Mouse (Mus musculus) left cerebral cortex, adult 2 months (tissue): ENCODE data around the gene Tmem265. TPM values are rescaled to one million over a fixed set of nuclear protein-coding genes. Genes with fewer than 3 reads are reported as not detected.

Experiments used
- DNase-seq, 2 experiments: peaks; one replicate each; pipeline ENCODE4 v3.0.0; 2021 to 2022; ENCODE audit warnings: low spot score in 2 of 2, mixed read lengths in 1 of 2; ENCODE audit errors: extremely low spot score in 1 of 2
- H3K27ac ChIP-seq: fragments of 200-600 bp; 2 replicates; pipeline ENCODE4 v1.8.1; 2022
- H3K4me3 ChIP-seq: fragments of 200-600 bp; 2 replicates; pipeline ENCODE4 v1.8.1; 2022
- CTCF ChIP-seq: fragments of 200-600 bp; IDR thresholded peaks from 2 replicates; pipeline ENCODE4 v1.8.1; 2022; ENCODE audit warnings: antibody characterized with exemption, mild to moderate bottlenecking, moderate library complexity
- intact Hi-C: fragments of 180-260 bp; cut with DNase I; formaldehyde crosslinking; loops from one replicate; pipeline ENCODE4 v1.15.1; 2025
- total RNA-seq, 2 experiments: library from RNA; stranded (reverse); gene quantifications; 2 replicates each; pipeline ENCODE4 v1.2.3; 2021

The Tmem265 gene
- total RNA-seq, 2 experiments from 2014 or later, result 0.50 to 1.0 TPM

DNA sequence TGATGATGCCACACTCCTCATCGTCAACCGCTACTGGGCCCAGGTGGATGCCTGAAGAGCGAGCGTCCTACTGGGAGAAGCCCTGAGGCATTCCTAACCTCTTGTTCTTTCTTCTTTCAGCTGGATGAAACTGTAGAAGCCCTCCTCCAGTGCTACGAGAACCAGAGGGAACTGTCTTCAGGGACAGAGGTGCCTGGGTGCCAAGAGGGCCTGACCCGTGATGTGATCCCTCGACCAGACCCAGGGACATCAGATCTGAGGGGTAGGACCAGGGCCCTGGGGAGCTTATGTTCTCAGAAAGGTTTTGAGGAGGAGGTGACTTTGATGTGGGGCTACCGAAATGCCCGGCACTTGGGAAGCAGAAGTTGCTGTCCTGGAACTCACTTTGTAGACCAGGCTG lies 28.4 kb downstream of the Tmem265 start:
- H3K27ac ChIP-seq, result no peak overlapping the region
- intact Hi-C loops, result loop anchor here (2.0 kb wide), 1 partner anchor 77 kb away; no protein-coding TSS in a partner anchor
- no peak for DNase-seq
- peak overlapping the region; percentile 91 for H3K4me3 ChIP-seq
- no peak for TF ChIP-seq CTCF

GRCm38 (mm10) chr7:127591108-127591507 lies 29.9 kb downstream of the Tmem265 start:
- intact Hi-C loops, result no loop called here
- H3K27ac ChIP-seq, result no peak overlapping the region
- no peak for TF ChIP-seq CTCF
- DNase-seq, result no peak
- no peak overlapping the region for H3K4me3 ChIP-seq

DNA sequence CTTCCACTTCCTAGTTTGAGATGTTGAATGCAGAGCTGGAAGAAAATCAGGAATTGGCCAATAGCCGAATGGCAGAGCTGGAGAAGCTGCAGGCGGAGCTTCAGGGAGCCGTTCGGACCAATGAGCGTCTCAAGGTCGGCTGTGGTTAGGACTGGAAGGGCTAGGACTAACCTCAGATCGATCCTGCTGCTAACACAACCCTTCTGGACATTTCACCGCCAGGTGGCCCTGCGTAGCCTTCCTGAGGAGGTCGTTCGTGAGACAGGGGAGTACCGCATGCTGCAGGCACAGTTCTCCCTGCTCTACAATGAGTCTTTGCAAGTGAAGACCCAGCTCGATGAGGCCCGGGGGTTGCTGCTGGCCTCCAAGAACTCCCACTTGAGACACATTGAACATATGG lies 31.4 kb downstream of the Tmem265 start:
- TF ChIP-seq CTCF, result no peak
- intact Hi-C loops, result no loop called here
- H3K27ac ChIP-seq, result no peak overlapping the region
- DNase-seq, result no peak
- no peak overlapping the region for H3K4me3 ChIP-seq

- DNase-seq, result no peak
- no peak for TF ChIP-seq CTCF
- Histone ChIP-seq H3K27ac (no peak overlapping the region), H3K4me3 (no peak overlapping the region)
- intact Hi-C loops, result no loop called here
These were observed 35.6 kb downstream of the Tmem265 start for GRCm38 (mm10) chr7:127596747-127597146.

GRCm38 (mm10) chr7:127600612-127601011 lies 39.4 kb downstream of the Tmem265 start:
- no peak for DNase-seq
- no peak for TF ChIP-seq CTCF
- H3K27ac ChIP-seq, result no peak overlapping the region
- intact Hi-C loops, result no loop called here
- no peak overlapping the region for H3K4me3 ChIP-seq

- no peak; the same call in 1 of the 2 replicates for TF ChIP-seq CTCF
- intact Hi-C loops, result no loop called here
These were observed 40.5 kb downstream of the Tmem265 start for GRCm38 (mm10) chr7:127601735-127602134.

DNA sequence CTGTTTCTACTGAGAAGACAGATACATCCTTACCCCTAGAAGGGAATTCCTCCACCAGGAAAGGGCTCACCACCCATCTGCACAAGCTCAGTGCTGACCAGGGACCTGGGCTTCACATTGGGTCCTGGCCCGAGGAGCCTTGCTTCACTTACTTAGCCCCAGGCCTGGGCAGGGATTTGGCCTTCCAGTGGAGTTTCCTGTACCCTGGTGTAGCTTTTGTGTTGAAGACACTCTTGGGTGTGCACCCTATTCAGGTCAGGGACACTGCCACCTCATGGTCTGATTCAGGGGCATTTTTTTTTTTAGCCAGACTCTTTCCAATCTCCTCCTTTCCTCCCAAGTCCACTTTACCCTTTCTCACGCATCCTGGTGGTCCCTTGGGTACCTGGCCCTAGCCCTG lies 41.7 kb downstream of the Tmem265 start:
- no peak for TF ChIP-seq CTCF
- Histone ChIP-seq H3K4me3 (no peak overlapping the region), H3K27ac (no peak overlapping the region)
- intact Hi-C loops, result no loop called here
- DNase-seq, result no peak

More at GRCm38 (mm10) chr7:127601735-127602134, 40.5 kb downstream of the Tmem265 start:
- H3K4me3 ChIP-seq, result no peak overlapping the region
- no peak for DNase-seq
- no peak overlapping the region for H3K27ac ChIP-seq

- no peak overlapping the region for H3K4me3 ChIP-seq
- TF ChIP-seq CTCF, result no peak
- no peak overlapping the region for H3K27ac ChIP-seq
- DNase-seq, result no peak
- intact Hi-C loops, result no loop called here
These were observed 43.1 kb downstream of the Tmem265 start for GRCm38 (mm10) chr7:127604256-127604655.

GRCm38 (mm10) chr7:127607150-127607549 lies 46.0 kb downstream of the Tmem265 start:
- Histone ChIP-seq H3K4me3 (no peak overlapping the region), H3K27ac (no peak overlapping the region)
- DNase-seq, result no peak
- intact Hi-C loops, result no loop called here
- no peak for TF ChIP-seq CTCF

GRCm38 (mm10) chr7:127611011-127611410 lies 49.8 kb downstream of the Tmem265 start:
- intact Hi-C loops, result no loop called here
- Histone ChIP-seq H3K4me3 (no peak overlapping the region), H3K27ac (no peak overlapping the region)
- TF ChIP-seq CTCF, result no peak
- no peak for DNase-seq

- DNase-seq, result no peak
- no peak for TF ChIP-seq CTCF
- no peak overlapping the region for H3K27ac ChIP-seq
- intact Hi-C loops, result no loop called here
- no peak overlapping the region for H3K4me3 ChIP-seq
These were observed 50.4 kb downstream of the Tmem265 start for GRCm38 (mm10) chr7:127611561-127611960.

DNA sequence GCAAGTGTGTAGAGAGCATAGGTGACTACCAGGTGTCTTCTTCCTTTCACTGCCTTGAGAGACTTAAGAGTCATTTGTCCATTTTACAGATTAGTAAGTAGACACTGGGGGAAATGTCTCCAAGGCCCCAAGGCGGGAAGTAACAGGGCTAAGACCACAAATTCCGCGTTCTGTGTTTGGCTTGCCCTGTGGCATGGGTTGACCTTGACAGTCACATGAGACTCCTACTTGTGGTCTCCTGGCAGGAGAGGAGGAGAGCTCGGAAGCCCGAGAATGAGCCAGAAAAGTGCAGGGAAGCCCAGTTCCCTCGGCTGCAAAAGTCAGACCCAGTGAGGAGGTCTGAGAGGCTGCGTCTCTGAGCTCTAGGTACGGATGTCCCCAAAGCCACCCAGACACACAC lies 52.3 kb downstream of the Tmem265 start:
- no peak overlapping the region for H3K27ac ChIP-seq
- TF ChIP-seq CTCF, result no peak
- H3K4me3 ChIP-seq, result no peak overlapping the region; the same call in 1 of the 2 replicates
- intact Hi-C loops, result no loop called here
- no peak for DNase-seq

GRCm38 (mm10) chr7:127614091-127614490 lies 52.9 kb downstream of the Tmem265 start:
- DNase-seq, result no peak
- no peak for TF ChIP-seq CTCF
- intact Hi-C loops, result no loop called here
- Histone ChIP-seq H3K27ac (peak overlapping the region; percentile 91; the same call in 1 of the 2 replicates), H3K4me3 (peak overlapping the region; percentile 98)
